Mouse (Mus musculus): ENCODE data around the gene Ecm1. TPM values are rescaled to one million over a fixed set of nuclear protein-coding genes. Genes with fewer than 3 reads are reported as not detected.

Gene Ecm1
- polyA plus RNA-seq, 1 experiment, result 125 TPM

DNA sequence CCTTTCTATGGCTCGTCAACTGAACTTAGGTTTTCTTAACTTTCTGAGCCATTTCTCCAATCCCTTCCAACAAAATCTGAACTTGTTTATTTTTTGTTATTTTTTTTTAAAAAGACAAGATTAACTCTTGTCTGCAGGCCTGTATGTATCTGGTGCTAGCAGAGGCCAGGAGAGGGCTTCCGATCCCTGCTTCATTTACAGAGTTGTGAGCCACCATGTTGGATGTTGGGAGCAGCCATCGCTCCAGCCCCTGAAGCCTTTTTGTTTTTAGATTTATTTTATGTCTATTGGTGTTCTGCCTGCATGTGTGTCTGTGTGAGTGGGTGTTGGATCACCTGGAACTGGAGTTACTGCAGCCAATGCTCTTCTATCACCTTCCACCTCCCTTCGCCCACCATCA is 7.6 kb downstream of the Ecm1 start:
- H3K4me1 ChIP-seq (replicated peaks; ENCODE audit: control insufficient read depth, insufficient read depth, low read length), result no peaks in the 10 kb centered on the region
- no peak overlapping the region for H3K27ac ChIP-seq (ENCODE audit: control insufficient read depth, insufficient read depth, low read length)
- TF ChIP-seq POLR2A (IDR thresholded peaks at IDR 0.05; ENCODE audit: control insufficient read depth, extremely low read depth, insufficient read depth, low read length, poor library complexity) (no peak), CTCF (IDR thresholded peaks at IDR 0.05; ENCODE audit: borderline replicate concordance, control insufficient read depth, extremely low read depth, insufficient read depth, low read length, poor library complexity) (no peak)
- H3K36me3 ChIP-seq (ENCODE audit: control insufficient read depth, insufficient read depth, low read length), result no peaks in the 10 kb centered on the region
- no peaks in the 10 kb centered on the region for H3K27me3 ChIP-seq (ENCODE audit: control insufficient read depth, insufficient read depth, low read length)
- 99% methylated on average over 4 of the region's 4 CpGs for WGBS
- no peak for DNase-seq
- no peak overlapping the region for H3K4me3 ChIP-seq (ENCODE audit: control insufficient read depth, insufficient read depth, low read length)

DNA sequence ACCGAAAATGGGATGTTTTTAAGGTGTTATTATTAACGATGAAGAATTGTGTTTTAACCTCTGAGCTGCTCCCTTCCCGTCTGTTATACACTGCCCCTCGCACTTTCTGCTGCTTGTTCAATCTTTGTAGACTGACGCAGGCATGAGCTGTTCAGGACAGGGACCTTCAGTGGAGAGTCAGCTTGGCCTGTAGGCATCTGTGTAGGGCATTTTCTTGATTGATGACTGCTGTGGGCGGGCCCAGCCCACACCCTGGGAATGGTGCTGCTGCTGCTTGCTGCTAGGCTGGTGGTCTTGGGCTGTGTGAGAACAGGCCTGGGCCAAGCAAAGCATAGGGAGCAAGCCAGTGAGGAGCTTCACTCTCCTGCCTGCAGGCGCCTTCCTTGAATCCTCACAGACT is 8.9 kb downstream of the Ecm1 start:
- TF ChIP-seq CTCF (IDR thresholded peaks at IDR 0.05; ENCODE audit: borderline replicate concordance, control insufficient read depth, extremely low read depth, insufficient read depth, low read length, poor library complexity), result no peak
- no peak for TF ChIP-seq POLR2A (IDR thresholded peaks at IDR 0.05; ENCODE audit: control insufficient read depth, extremely low read depth, insufficient read depth, low read length, poor library complexity)
- Histone ChIP-seq H3K27ac (ENCODE audit: control insufficient read depth, insufficient read depth, low read length) (no peak overlapping the region), H3K4me3 (ENCODE audit: control insufficient read depth, insufficient read depth, low read length) (no peak overlapping the region), H3K27me3 (ENCODE audit: control insufficient read depth, insufficient read depth, low read length) (no peaks in the 10 kb centered on the region), H3K36me3 (ENCODE audit: control insufficient read depth, insufficient read depth, low read length) (no peaks in the 10 kb centered on the region), H3K4me1 (replicated peaks; ENCODE audit: control insufficient read depth, insufficient read depth, low read length) (no peaks in the 10 kb centered on the region)
- 97% methylated on average over 7 of the region's 7 CpGs for WGBS
- no peak for DNase-seq

DNA sequence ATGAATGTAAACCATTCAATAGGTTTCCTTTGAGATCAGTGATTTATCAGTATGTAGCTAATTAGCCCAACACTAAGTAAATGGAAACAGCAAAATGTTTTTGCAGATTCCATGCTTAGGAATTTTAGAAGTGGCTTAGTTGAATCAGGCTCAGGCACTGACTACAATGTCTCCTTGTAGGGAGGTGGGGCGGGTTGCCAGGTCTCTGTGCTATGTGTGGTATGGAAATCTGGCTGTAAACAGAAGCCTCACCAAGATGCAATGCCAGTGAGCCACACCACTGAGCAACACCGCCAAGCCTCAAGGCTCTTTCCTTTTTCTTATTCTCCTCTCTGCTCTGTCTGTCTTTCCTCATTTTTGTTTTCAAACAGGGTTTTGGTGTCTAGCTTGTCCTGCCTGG is 10.5 kb downstream of the Ecm1 start:
- no peaks in the 10 kb centered on the region for H3K36me3 ChIP-seq (ENCODE audit: control insufficient read depth, insufficient read depth, low read length)
- no peak overlapping the region for H3K27ac ChIP-seq (ENCODE audit: control insufficient read depth, insufficient read depth, low read length)
- no peak for DNase-seq
- no peaks in the 10 kb centered on the region for H3K27me3 ChIP-seq (ENCODE audit: control insufficient read depth, insufficient read depth, low read length)
- TF ChIP-seq POLR2A (IDR thresholded peaks at IDR 0.05; ENCODE audit: control insufficient read depth, extremely low read depth, insufficient read depth, low read length, poor library complexity) (no peak), CTCF (IDR thresholded peaks at IDR 0.05; ENCODE audit: borderline replicate concordance, control insufficient read depth, extremely low read depth, insufficient read depth, low read length, poor library complexity) (no peak)
- 97% methylated on average over 2 of the region's 2 CpGs for WGBS
- H3K4me3 ChIP-seq (ENCODE audit: control insufficient read depth, insufficient read depth, low read length), result no peak overlapping the region
- H3K4me1 ChIP-seq (replicated peaks; ENCODE audit: control insufficient read depth, insufficient read depth, low read length), result no peaks in the 10 kb centered on the region; the same call in 1 of the 2 replicates

DNA sequence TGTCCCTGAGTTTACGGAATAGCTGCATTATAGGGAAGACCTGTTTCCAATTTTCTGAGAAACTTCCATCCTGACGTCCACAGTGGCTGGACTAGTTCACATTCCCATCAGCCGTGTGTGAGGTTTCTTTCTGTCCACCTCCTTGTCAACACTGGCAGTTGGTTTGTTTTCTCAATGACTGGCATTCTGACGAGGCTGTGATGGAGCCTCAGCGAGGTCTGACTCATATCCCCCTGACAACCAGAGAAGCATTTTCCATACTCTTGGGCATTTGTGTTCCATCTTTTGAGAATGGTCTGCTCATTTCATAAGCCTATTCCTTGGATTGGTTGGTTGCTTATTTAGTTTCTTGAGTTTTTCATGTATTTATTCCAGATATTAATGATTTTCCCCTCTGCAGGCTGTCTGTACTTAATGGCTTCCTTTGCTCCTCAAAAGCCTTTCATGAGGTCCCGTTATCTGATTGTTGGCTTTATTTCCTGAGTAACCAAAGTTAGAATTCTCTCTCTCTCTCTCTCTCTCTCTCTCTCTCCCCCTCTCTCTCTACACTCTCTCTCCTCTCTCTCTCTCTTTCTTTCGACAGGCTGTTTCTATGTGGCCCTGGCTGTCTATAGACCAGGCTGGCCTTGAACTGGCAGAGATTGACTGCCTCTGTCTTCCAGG is 12.5 kb downstream of the Ecm1 start:
- Histone ChIP-seq H3K27me3 (ENCODE audit: control insufficient read depth, insufficient read depth, low read length) (no peaks in the 10 kb centered on the region), H3K4me1 (replicated peaks; ENCODE audit: control insufficient read depth, insufficient read depth, low read length) (peaks cover 8% of the 10 kb centered on the region), H3K36me3 (ENCODE audit: control insufficient read depth, insufficient read depth, low read length) (no peaks in the 10 kb centered on the region), H3K27ac (ENCODE audit: control insufficient read depth, insufficient read depth, low read length) (no peak overlapping the region), H3K4me3 (ENCODE audit: control insufficient read depth, insufficient read depth, low read length) (no peak overlapping the region)
- DNase-seq, result no peak
- no peak for TF ChIP-seq CTCF (IDR thresholded peaks at IDR 0.05; ENCODE audit: borderline replicate concordance, control insufficient read depth, extremely low read depth, insufficient read depth, low read length, poor library complexity)
- no peak for TF ChIP-seq POLR2A (IDR thresholded peaks at IDR 0.05; ENCODE audit: control insufficient read depth, extremely low read depth, insufficient read depth, low read length, poor library complexity)
- 63% methylated on average over 7 of the region's 7 CpGs for WGBS

DNA sequence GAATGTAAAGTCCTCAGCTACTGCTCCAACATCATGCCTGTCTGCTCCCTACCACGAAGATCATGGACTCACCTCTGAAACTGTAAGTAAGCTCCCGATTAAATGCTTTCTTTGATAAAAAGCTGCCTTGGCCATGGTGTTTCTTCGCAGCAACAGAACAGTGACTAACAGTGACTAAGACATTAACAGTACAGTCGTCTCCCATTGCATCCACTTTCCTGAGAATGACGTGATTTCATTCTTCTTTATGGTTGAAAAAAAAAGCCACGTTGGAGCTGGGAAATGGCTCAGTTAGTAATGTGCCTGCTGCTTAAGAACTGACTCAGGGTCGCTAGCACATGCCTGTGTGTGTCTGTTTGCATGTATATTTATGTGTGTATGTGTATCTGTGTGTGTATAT is 13.5 kb downstream of the Ecm1 start:
- Histone ChIP-seq H3K27me3 (ENCODE audit: control insufficient read depth, insufficient read depth, low read length) (no peaks in the 10 kb centered on the region), H3K27ac (ENCODE audit: control insufficient read depth, insufficient read depth, low read length) (no peak overlapping the region), H3K36me3 (ENCODE audit: control insufficient read depth, insufficient read depth, low read length) (no peaks in the 10 kb centered on the region), H3K4me1 (replicated peaks; ENCODE audit: control insufficient read depth, insufficient read depth, low read length) (peaks cover 12% of the 10 kb centered on the region), H3K4me3 (ENCODE audit: control insufficient read depth, insufficient read depth, low read length) (no peak overlapping the region)
- TF ChIP-seq CTCF (IDR thresholded peaks at IDR 0.05; ENCODE audit: borderline replicate concordance, control insufficient read depth, extremely low read depth, insufficient read depth, low read length, poor library complexity), result no peak
- TF ChIP-seq POLR2A (IDR thresholded peaks at IDR 0.05; ENCODE audit: control insufficient read depth, extremely low read depth, insufficient read depth, low read length, poor library complexity), result no peak
- DNase-seq, result no peak
- WGBS, result 91% methylated on average over 7 of the region's 7 CpGs

DNA sequence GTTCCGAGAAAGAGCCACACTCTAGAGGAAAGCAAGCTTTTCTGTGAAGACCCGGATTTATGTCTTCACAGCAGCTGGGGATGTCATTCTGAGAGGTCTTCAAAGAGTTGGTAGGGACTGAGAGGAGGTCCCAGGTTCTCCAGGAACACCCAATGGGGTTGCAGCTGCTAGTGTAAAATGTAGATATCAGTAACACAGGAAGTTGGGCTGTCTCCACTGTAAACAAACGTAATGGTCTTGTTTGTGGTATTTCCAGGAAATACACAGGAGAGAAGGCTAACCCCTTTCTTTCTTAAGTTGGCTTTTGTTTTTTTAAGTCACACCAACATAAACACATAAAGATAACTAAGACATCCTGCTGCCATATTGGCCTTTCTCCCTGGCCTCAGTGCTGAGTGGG is 17.0 kb downstream of the Ecm1 start:
- H3K27ac ChIP-seq (ENCODE audit: control insufficient read depth, insufficient read depth, low read length), result peak overlapping the region; percentile 39; the same call in 1 of the 2 replicates
- DNase-seq, result no peak
- 24% methylated on average over 3 of the region's 3 CpGs for WGBS
- no peak overlapping the region for H3K4me3 ChIP-seq (ENCODE audit: control insufficient read depth, insufficient read depth, low read length)
- TF ChIP-seq POLR2A (IDR thresholded peaks at IDR 0.05; ENCODE audit: control insufficient read depth, extremely low read depth, insufficient read depth, low read length, poor library complexity) (no peak), CTCF (IDR thresholded peaks at IDR 0.05; ENCODE audit: borderline replicate concordance, control insufficient read depth, extremely low read depth, insufficient read depth, low read length, poor library complexity) (no peak)
- peaks cover 21% of the 10 kb centered on the region for H3K4me1 ChIP-seq (replicated peaks; ENCODE audit: control insufficient read depth, insufficient read depth, low read length)
- H3K27me3 ChIP-seq (ENCODE audit: control insufficient read depth, insufficient read depth, low read length), result no peaks in the 10 kb centered on the region
- H3K36me3 ChIP-seq (ENCODE audit: control insufficient read depth, insufficient read depth, low read length), result no peaks in the 10 kb centered on the region

DNA sequence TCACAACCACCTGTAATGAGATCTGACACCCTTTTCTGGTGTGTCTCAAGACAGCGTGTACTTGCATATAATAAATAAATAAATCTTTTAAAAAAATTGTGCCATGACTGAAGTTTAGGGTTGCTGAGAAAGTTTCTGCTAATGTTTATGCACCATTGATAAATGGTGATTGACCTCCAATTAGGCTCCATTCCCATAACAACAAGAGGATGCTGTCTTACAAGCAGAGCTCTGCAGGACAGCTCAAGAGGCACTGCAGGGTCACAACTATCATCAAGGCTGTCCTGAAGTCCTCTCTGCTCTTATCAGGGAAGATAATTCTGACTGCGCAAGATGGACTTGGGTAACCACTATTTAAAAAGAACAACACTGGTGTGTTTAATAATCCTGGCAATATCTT is 21.2 kb downstream of the Ecm1 start:
- TF ChIP-seq POLR2A (IDR thresholded peaks at IDR 0.05; ENCODE audit: control insufficient read depth, extremely low read depth, insufficient read depth, low read length, poor library complexity) (no peak), CTCF (IDR thresholded peaks at IDR 0.05; ENCODE audit: borderline replicate concordance, control insufficient read depth, extremely low read depth, insufficient read depth, low read length, poor library complexity) (no peak)
- Histone ChIP-seq H3K4me3 (ENCODE audit: control insufficient read depth, insufficient read depth, low read length) (no peak overlapping the region), H3K27ac (ENCODE audit: control insufficient read depth, insufficient read depth, low read length) (no peak overlapping the region), H3K4me1 (replicated peaks; ENCODE audit: control insufficient read depth, insufficient read depth, low read length) (peaks cover 21% of the 10 kb centered on the region), H3K27me3 (ENCODE audit: control insufficient read depth, insufficient read depth, low read length) (no peaks in the 10 kb centered on the region), H3K36me3 (ENCODE audit: control insufficient read depth, insufficient read depth, low read length) (no peaks in the 10 kb centered on the region)
- 97% methylated on average over 2 of the region's 2 CpGs for WGBS
- no peak for DNase-seq

Data from thymus, adult 2 months (tissue).